Mouse (Mus musculus) stomach, embryonic 14.5 days (tissue): ENCODE measurements at regions not wholly inside any gene's neighbourhood (a gene's known extent, or its start where the extent isn't known, plus 50 kb on each side); places are given as distances from the start of the nearest gene placed in this dataset.

ENCODE experiments used
- ATAC-seq: fragments of 200-750 bp; cut with Nextera tagmentation; 2 replicates; pipeline ENCODE4 v1.8.0; 2017; ENCODE audit warnings: low read depth, moderate TSS enrichment; ENCODE audit not compliant: insufficient number of reproducible peaks, insufficient read depth, low FRiP score
- H3K27ac ChIP-seq: fragments of 300-500 bp; sonication (generic); 2 replicates; pipeline ENCODE4 v1.5.1; 2014; ENCODE audit warnings: mild to moderate bottlenecking, low read length, moderate library complexity, mixed read lengths
- H3K27me3 ChIP-seq: fragments of 300-500 bp; sonication (generic); 2 replicates; pipeline ENCODE4 v1.6.1; 2014; ENCODE audit warnings: low read length, control low read depth, mixed read lengths; ENCODE audit not compliant: control insufficient read depth, insufficient read depth
- H3K36me3 ChIP-seq: fragments of 300-500 bp; sonication (generic); 2 replicates; pipeline ENCODE4 v1.6.1; 2014; ENCODE audit warnings: mild to moderate bottlenecking, control low read depth, low read length, moderate library complexity, mixed read lengths; ENCODE audit not compliant: control insufficient read depth, insufficient read depth
- H3K4me1 ChIP-seq: fragments of 300-500 bp; sonication (generic); 2 replicates; pipeline ENCODE4 v1.6.1; 2014; ENCODE audit warnings: low read length, control low read depth, mixed read lengths; ENCODE audit not compliant: control insufficient read depth, insufficient read depth
- H3K4me2 ChIP-seq: fragments of 300-500 bp; sonication (generic); replicated peaks from 2 replicates; pipeline ENCODE4 v1.6.1; 2014; ENCODE audit warnings: low read depth, low read length, control low read depth
- H3K4me3 ChIP-seq: fragments of 300-500 bp; sonication (generic); 2 replicates; pipeline ENCODE4 v1.5.1; 2014; ENCODE audit warnings: low read depth, low read length, control low read depth
- H3K9ac ChIP-seq: fragments of 300-500 bp; sonication (generic); replicated peaks from 2 replicates; pipeline ENCODE4 v1.6.1; 2014; ENCODE audit warnings: low read depth, mild to moderate bottlenecking, control low read depth, low read length, moderate library complexity, mixed read lengths
- H3K9me3 ChIP-seq: fragments of 300-500 bp; sonication (generic); 2 replicates; pipeline ENCODE4 v1.6.1; 2016; ENCODE audit warnings: low read depth, low read length, control low read depth; ENCODE audit not compliant: control insufficient read depth
- WGBS: fragments of 180-500 bp; shearing (Covaris S2); extraction: QIAGEN DNeasy Blood & Tissue Kit; methylation state at CpG from one replicate; pipeline ENCODE4 v1.1.7; 2014; 5-methylcytosine and 5-hydroxymethylcytosine counted together

- Histone ChIP-seq H3K9me3 (no peaks in the 10 kb centered on the region), H3K9ac (no peak overlapping the region), H3K4me1 (no peaks in the 10 kb centered on the region), H3K27me3 (no peaks in the 10 kb centered on the region), H3K4me2 (no peak overlapping the region), H3K36me3 (no peaks in the 10 kb centered on the region), H3K4me3 (no peak overlapping the region), H3K27ac (no peak overlapping the region)
- 66% methylated on average over 8 of the region's 8 CpGs for WGBS
- ATAC-seq: no peak
Measured at GRCm38 (mm10) chr3:118480515-118481248, 81.2 kb upstream of the Dpyd start.

DNA sequence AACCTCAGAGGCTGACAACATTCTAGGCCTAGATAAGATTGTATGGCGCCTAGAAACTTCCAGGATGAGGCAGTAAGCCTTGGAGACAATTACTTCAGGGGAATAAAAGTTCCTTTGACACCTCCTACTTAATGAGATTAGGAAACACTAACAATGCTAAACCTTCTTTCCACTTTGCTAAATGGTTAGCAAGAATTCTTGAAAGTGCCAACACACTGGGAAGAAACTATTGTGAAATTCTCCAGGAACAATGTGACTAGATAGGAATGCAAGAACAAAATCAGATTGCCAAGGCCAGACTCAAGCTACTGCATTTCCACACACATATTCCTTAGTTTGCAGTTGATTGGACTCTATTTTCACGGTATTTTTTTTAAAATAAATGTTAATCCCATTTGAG, 76.0 kb upstream of the Dpyd start:
- 69% methylated on average over 2 of the region's 2 CpGs for WGBS
- Histone ChIP-seq H3K36me3 (no peaks in the 10 kb centered on the region), H3K27ac (no peak overlapping the region), H3K9ac (no peak overlapping the region), H3K4me2 (no peak overlapping the region), H3K4me1 (no peaks in the 10 kb centered on the region), H3K4me3 (no peak overlapping the region), H3K9me3 (no peaks in the 10 kb centered on the region), H3K27me3 (no peaks in the 10 kb centered on the region)
- ATAC-seq: no peak

DNA sequence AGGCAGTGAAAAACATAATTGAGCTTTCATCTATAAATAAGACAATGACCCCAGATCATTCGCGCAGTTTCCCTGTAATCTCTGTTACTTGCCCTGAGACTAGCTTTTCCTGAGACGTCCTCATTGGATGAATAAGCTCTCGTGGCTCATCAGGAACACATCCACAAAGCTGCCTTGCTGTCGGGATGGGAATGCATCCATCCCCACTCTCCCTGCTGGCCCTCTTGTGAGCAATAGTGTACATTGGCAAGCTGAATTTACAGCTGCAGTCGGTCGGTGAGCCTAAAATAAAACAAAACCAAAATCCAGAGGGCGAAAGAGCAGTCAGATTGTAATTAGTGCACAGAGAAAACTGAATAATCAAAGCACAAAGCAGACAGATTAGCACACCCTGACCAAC, 74.5 kb upstream of the Dpyd start:
- Histone ChIP-seq H3K4me2 (no peak overlapping the region), H3K9ac (no peak overlapping the region), H3K9me3 (no peaks in the 10 kb centered on the region), H3K27me3 (no peaks in the 10 kb centered on the region), H3K36me3 (no peaks in the 10 kb centered on the region), H3K4me1 (no peaks in the 10 kb centered on the region), H3K4me3 (no peak overlapping the region), H3K27ac (no peak overlapping the region)
- 63% methylated on average over 8 of the region's 8 CpGs for WGBS
- ATAC-seq: no peak

GRCm38 (mm10) chr3:118491101-118491500, 70.8 kb upstream of the Dpyd start:
- H3K36me3 ChIP-seq: no peaks in the 10 kb centered on the region
- H3K4me1 ChIP-seq: no peaks in the 10 kb centered on the region
- no peak overlapping the region for H3K27ac ChIP-seq
- no peaks in the 10 kb centered on the region for H3K27me3 ChIP-seq
- no peak for ATAC-seq
- no peak overlapping the region for H3K9ac ChIP-seq
- H3K9me3 ChIP-seq: no peaks in the 10 kb centered on the region
- no peak overlapping the region for H3K4me3 ChIP-seq
- H3K4me2 ChIP-seq: no peak overlapping the region
- WGBS: 86% methylated on average over 1 of the region's 1 CpGs

DNA sequence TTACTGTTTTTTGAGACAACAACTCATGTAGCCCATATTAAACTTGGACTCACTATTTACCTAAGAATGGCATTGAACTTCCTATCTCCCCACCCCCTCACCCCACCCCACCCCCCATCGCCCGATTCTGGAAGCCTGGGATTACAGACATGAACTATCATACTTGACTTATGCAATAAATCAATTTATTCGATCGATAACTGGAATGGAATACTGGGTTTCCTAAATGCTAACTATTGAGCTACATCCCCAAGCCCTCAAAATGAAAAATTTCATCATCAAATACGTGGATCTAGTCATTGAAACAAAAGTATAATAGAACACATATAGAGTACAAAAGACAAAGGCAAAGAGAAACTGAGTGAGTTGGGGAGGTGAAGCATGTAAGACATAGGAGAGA, 70.1 kb upstream of the Dpyd start:
- H3K9ac ChIP-seq: no peak overlapping the region
- no peaks in the 10 kb centered on the region for H3K36me3 ChIP-seq
- H3K9me3 ChIP-seq: no peaks in the 10 kb centered on the region
- H3K27me3 ChIP-seq: no peaks in the 10 kb centered on the region
- H3K4me3 ChIP-seq: no peak overlapping the region
- H3K4me1 ChIP-seq: no peaks in the 10 kb centered on the region
- H3K4me2 ChIP-seq: no peak overlapping the region
- WGBS: 93% methylated on average over 5 of the region's 5 CpGs
- H3K27ac ChIP-seq: no peak overlapping the region
- no peak for ATAC-seq

DNA sequence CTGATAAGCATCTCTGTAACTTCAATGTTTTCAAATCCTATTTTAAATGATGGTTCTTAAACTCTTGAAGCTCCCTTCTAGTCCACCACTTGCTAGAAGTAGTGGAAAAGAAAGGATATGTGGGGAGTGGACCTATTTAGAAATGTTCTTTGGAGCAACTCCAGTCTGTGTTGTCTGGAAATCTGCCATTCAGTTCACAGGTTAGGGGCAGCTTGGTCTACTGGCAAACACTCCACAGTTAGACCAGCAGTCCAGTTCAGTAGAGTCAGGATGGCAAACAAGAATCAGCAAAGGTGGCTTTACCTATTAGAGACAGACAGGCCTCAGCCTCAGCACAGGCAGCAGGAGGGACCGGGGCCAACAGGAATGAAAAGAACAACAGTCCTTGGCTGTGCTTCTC, 67.3 kb upstream of the Dpyd start:
- no peaks in the 10 kb centered on the region for H3K36me3 ChIP-seq
- H3K27me3 ChIP-seq: no peaks in the 10 kb centered on the region
- H3K4me3 ChIP-seq: no peak overlapping the region
- no peaks in the 10 kb centered on the region for H3K9me3 ChIP-seq
- no peaks in the 10 kb centered on the region for H3K4me1 ChIP-seq
- WGBS: 90% methylated on average over 1 of the region's 1 CpGs
- no peak for ATAC-seq
- H3K9ac ChIP-seq: no peak overlapping the region
- H3K4me2 ChIP-seq: no peak overlapping the region
- H3K27ac ChIP-seq: no peak overlapping the region

DNA sequence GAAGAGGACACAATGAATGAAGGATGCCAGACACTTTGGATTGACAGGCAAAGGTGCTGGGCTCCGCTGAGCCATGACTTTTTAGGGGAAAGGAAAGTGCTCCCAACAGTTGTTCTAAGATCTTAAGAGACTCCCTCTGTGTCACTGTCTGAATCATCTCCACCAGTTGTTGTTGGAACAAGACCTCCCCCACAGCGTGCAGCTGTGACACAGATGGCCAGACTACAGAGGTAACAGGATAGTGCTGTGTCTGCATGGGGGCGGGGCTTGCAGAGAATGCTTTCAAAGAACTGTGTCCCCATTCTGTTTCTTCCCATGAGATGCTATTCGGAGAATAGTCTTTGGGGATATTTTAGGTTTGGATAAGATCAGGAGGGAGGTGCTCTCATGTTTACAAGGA, 61.7 kb upstream of the Dpyd start:
- Histone ChIP-seq H3K4me1 (no peaks in the 10 kb centered on the region), H3K36me3 (no peaks in the 10 kb centered on the region), H3K27me3 (no peaks in the 10 kb centered on the region), H3K9ac (no peak overlapping the region), H3K9me3 (no peaks in the 10 kb centered on the region), H3K4me2 (no peak overlapping the region), H3K27ac (no peak overlapping the region), H3K4me3 (no peak overlapping the region)
- no peak for ATAC-seq
- WGBS: 23% methylated on average over 4 of the region's 4 CpGs

DNA sequence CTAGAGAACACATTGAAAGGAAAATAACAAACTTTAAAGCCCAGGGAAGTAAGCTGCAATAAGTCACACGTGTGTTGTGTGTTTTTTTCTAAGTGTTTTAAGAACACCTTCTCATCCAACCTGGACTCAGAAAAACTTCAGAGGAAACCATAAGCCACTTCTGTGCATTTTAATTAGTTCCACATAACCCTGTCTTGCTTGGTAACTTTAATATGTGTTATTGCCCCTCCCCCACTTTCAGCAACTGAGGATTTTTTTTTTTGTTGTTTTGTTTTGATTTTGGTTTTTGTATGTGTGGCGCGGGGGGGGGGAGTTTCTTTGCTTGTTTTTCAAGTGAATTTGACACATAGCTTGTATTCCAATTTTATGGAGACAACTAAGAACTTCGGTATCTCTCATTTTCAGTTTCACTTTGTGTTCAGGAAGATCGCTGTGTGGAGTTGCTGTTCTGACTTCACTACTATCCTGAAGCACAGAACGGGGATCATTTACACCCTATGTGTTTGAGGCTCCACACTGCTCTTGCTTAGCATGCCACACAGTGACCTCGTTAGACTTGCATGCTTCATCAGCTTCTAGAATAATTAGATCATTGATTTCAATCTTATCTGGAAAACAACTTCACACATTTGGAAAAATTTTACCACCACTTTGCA, 54.2 kb upstream of the Dpyd start:
- Histone ChIP-seq H3K9ac (no peak overlapping the region), H3K36me3 (no peaks in the 10 kb centered on the region)
- WGBS: 86% methylated on average over 7 of the region's 7 CpGs

GRCm38 (mm10) chr3:118510837-118511236, 51.1 kb upstream of the Dpyd start:
- ATAC-seq: no peak
- Histone ChIP-seq H3K4me1 (no peaks in the 10 kb centered on the region), H3K36me3 (no peaks in the 10 kb centered on the region), H3K27ac (no peak overlapping the region), H3K27me3 (no peaks in the 10 kb centered on the region), H3K9me3 (no peaks in the 10 kb centered on the region), H3K4me2 (no peak overlapping the region), H3K4me3 (no peak overlapping the region), H3K9ac (no peak overlapping the region)
- 81% methylated on average over 4 of the region's 4 CpGs for WGBS

More for the DNA sequence above, 54.2 kb upstream of the Dpyd start:
- Histone ChIP-seq H3K4me1 (no peaks in the 10 kb centered on the region), H3K27me3 (no peaks in the 10 kb centered on the region), H3K27ac (no peak overlapping the region), H3K4me3 (no peak overlapping the region), H3K9me3 (no peaks in the 10 kb centered on the region), H3K4me2 (no peak overlapping the region)
- ATAC-seq: no peak
